Mouse (Mus musculus): Measurements from ENCODE around the gene Shcbp1l.
"Not testable (repeated sequence)": the region's sequence is repeated elsewhere in the genome, so short reads cannot be mapped to it uniquely, and the experiment has no call there.

Gene Shcbp1l

DNA sequence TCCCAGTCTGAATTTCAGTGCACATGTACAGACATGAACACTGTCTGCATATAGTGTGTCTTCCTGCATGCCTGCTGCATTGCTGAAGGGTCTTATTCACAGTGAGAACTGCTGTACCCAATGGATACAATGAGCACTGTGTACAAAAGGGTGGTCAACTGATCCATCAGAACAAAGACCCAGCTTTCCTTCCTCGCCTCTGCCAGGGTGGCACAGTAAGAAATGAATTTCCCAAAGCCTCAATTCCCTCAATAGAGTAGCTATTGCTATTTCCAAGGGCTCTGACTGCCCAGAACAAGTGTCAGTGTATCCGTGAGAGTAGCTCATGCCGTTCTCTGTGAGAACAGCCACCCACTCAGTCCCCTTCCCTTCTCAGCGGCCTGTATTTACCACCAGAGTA is 7.2 kb upstream of the Shcbp1l start:
- not testable (repeated sequence) for DNase-seq (ENCODE audit: low read depth, low spot score)

DNA sequence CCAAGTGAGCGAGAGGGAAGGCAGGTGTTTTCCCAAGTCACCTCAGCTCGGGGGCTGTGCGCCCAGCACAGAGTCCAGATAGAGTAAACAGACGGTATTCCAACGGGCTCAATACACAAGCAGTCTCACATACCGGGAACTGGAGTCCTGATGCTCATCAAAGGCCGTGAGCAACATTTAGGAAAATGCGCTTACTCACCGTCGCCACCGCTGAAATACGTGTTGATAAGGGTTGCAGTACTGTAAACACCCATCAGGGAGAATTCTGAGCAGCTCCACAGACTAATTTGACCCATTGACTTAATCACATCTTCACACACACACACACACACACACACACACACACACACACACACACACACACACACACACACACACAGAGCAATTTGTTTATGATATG is 691 bp upstream of the Shcbp1l start:
- DNase-seq (ENCODE audit: low read depth, low spot score): peak; percentile 51

DNA sequence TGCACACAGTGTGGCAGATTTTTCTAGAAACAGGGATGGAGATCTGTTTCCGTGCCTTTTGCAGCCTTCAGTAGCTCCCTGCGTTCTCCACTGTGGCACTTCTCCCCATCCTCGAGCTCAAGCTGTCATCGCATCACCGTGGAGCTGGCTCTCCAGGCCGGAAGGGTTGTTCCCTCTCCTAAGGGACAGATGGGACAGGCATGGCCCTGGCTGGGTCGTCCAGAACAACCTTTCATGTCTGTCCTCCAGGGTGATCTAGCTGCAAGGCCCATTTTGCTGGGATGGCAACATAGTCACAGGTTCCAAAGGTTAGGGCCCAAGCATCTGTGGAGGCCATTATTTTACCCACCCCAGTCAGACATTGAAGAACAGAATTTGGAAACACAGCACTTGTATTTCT is 6.2 kb downstream of the Shcbp1l start:
- DNase-seq (ENCODE audit: low read depth, low spot score): no peak

DNA sequence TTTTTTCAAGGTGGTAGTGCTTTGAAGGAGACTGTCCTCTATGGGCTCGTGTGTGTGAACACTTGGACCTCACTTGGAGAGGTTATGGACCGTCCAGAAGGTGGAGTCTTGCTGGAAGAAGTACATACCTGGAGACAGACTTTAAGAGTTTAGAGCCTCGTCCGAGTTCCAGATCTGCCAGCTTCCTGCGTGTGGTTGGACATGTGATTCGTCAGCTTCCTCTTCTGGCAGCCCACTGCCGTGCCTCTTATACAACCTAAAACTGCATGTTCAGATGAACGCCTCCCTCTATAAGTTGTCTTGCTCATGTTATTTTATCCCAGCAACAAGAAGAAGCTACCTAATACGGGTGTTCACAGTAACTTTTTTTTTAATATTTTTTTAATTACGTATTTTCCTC is 6.7 kb downstream of the Shcbp1l start:
- no peak for DNase-seq (ENCODE audit: low read depth, low spot score)

DNA sequence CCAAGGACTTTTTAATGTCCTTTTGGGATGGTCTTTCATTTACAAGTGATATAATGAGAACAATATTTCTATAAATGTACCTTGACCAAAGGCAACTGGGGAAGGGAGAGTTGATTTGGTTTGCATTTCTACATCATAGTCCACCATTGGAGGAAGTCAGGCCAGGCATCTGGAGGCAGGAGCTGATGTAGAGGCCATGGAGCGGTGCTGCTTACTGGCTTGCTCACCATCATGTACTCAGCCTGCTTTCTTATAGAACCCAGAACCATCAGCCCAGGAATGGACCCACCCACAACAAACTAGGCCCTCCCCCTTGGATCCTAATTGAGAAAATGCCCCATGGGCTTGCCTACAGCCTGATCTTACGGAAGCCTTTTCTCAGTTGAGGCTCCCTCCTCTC is 7.4 kb downstream of the Shcbp1l start:
- no peak for DNase-seq (ENCODE audit: low read depth, low spot score)

DNA sequence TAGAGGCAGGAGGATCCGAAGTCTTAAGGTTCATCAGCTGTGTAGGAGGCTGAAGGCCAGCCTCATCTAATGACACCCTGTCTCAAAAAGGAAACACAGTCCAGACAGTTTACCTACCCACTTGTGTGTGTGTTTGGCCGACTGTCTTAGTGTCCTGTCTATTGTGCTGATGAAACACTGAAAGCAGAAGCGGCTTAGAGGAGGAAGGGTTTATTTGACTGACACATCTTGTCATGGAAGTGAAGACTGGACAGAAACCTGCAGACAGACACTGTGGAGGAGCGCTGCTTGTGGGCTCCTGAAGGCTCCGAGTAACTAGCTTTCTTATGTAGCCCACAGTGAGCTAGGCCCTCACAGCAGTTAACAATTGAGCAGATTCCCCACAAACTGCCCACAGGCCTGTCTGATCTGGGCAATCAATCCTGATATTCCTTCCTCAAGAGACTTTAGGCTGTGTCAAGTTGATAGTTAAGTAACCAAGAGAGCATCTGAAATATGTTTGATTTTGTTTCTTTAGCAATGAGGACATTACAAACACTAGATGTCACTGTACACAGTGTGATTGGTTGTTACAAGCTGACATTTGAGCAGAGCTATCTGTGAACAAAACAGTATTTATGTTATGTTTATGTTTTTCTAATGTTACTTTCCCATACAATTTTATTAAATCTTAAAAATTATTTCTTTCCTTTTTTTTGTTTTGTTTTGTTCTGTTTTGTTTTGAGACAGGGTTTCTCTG is 9.1 kb downstream of the Shcbp1l start:
- no peak for DNase-seq (ENCODE audit: low read depth, low spot score)

DNA sequence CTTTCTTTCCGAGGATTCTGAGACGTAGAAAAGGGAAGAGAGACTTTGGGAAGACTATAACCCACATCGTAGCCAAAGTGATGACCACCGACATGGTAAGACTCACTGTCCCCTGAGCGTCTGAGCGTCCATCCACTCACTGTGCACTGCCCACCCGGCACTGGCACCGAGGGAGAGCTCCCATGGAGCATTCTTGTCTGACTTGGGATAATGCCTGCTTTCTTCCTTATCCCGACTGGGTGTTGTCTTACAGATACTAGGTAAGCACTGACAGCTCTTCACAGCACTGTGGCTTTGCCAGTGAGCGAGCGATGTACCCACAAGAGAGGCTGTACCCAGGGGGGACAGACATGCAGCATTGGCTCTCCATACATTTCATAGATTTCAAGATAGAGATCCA is 12.6 kb downstream of the Shcbp1l start:
- DNase-seq (ENCODE audit: low read depth, low spot score): no peak

DNA sequence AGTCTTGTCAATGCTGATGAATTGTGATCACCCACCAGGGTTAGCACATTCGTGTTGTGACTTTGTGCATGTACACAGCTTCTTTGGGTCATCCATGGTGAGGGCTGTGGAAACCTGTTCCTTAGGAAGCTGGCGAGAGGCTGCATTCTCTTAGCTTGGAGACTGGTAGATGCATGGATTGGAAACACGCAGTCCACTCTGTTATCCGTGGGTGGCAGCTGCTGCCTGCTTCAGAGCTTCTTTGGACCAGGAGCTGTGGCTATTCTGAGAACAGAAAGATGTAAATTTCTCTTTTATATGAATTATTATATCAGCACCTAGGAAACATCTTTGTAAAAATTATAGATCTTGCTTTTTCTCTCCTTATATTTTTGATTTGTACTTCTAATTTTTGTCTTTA is 15.8 kb downstream of the Shcbp1l start:
- DNase-seq (ENCODE audit: low read depth, low spot score): no peak

DNA sequence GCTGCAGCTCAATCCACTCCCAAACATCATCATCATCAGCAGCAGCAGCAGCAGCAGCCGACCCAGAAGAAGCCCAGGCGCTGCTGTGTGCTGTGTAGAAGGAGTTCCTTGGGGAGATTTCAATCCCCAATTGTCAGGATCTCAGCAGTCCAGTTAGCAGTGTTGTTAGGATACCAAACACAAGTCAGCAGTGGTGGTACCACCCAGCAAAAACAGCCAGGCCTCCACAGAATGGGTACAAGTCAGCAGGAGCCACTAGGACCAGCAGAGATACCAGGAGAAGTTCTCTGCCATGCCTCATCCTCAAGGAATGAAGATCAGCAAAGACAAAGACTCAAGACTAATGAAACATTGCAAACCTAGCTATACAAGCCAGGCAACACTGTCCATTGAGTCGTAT is 16.7 kb downstream of the Shcbp1l start:
- no peak for DNase-seq (ENCODE audit: low read depth, low spot score)

DNA sequence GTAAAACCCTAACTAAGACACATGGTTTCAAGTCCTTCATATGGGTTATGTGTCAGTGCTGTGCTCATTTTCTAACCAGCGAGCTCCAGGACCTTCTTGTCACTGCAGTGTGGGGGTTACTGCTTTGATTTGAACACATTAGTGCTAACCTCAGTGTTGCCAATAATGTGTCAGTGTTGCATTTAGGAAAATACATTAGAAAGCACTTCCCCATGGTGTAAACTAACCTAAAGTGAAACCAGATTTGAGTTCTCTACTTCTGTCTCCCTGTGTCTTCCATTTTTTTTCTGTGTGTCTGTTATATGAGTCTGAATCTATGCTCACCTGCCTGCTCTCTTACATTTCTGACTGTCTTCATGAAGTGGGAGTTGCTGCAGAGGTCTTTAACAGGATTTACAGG is 18.1 kb downstream of the Shcbp1l start:
- no peak for DNase-seq (ENCODE audit: low read depth, low spot score)

DNA sequence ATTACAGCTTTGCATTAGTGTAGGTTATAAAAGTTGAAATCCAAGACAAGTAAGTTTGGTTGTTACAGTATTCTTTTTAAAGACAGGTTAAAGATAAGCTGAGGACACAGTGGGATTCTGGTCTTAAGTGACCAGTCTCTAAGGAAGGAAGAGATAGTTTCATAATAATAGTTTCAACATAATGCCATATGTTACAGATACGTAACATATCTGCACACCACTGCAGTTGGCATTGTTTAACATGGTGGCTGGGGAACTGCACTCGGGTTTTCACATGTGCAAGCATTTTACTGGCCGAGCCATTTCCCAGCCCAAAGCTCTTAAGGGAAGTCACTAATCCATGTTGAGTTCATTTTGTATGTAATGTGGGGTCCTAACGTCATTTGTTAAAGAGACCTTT is 18.7 kb downstream of the Shcbp1l start:
- DNase-seq (ENCODE audit: low read depth, low spot score): no peak

DNA sequence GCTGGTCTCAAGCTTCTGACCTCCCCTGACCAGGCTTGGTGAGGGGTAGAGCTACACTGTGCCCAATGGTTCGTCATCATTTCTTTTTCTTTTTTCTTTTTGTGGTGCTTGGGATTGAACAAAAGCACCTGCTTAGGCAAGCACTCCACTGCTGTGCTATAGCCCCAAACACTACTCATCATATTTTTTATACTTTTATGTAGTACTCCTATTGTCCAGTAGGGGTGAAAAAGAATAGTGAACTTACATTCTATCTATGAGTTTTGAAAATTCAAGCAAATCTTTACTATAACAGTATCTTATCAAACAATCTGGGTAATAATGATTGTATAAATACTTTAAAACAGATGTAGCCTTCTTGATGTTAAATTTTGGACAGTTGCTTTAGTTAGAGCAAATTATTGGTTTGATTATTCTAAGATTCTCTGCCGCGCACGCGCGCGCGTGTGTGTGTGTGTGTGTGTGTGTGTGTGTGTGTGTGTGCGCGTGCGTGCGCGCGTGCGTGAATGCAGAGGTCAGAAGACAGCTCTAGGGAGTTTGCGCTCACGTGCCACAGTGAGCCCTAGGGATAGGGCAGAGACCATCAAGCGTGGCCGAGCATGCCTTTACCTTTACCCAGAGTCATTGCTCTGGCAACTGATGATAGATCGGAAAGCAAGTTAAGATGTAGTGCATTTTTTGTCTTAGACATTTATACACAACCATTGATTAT is 21.3 kb downstream of the Shcbp1l start:
- no peak for DNase-seq (ENCODE audit: low read depth, low spot score)

DNA sequence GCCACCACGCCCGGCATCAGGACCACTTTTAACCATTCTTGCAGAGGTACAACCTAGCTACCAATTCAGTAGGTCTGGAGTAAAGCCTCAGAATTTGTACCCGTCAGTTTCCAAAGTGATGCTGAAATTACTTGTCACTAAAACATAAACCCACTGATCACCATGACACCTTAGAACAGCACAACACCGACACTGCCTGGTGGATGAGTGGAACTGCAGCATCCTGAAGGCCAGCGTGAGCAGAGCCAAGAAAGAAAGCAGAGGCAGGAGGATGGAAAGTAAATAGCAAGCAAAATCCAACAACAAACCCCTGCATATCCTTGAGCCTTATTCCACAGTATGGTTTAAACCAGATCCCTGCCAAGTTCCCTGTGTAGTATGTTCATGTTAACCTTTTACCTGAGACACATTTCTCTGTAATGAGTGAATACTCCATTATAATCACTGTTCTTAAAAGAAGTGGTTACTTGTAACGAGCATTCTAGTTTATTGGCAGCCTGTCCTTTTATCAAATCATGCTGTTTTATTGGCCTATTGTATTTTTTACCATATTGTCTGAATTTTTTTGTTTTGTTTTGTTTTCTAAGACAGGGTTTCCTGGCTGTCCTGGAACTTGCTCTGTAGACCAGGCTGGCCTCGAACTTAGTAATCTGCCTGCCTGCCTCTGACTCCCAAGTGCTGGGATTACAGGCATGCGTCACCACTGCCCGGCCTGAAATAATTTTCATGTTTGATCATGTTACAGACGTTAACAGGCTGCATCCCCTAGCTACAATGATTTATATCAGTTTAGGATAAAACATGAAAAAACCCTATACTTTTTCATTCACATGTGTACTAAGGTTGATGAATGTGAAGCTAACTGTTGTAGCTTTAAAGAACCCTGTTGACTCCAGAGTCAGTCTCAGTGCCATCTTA is 26.5 kb downstream of the Shcbp1l start:
- peak; percentile 44 for DNase-seq (ENCODE audit: low read depth, low spot score)

DNA sequence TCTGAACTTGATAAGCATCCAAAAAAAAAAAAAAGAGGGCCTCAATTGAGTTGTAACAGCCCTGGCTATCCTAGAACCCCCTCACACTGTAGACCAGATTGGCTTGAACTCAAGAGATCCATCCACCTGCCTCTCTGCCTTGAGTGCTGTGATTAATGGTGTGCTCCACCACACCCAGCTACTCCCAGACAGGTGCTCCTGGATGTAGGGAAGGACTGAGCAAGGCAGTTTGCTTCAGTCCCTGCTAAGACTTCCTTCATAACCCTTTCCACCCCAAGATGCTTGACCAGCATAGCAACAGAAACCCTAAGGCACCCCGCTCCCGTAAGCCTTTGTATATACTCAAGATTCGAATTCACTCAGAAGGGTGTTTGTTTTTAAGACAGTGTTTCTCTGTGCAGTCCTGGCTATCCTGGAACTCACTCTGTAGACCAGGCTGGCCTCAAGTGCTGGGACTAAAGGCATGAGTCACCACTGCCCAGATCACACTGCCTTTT is 28.2 kb downstream of the Shcbp1l start:
- no peak for DNase-seq (ENCODE audit: low read depth, low spot score)

DNA sequence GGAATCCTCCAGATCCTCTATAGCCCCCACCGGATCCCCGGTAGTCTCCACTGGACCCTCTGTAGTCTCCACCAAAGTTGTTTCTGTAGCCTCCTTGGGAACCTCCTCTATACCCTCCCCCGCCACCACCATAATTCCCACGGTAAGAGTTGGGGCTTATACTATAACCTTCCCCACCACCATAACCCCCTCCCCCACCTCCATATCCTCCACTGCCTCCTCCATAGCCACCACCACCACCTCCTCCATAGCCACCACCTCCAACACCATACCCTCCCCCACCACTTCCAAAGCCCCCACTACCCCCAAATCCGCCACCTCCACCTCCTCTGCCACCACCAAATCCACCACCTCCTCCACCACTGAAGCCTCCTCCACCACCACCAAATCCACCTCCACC is 31.2 kb downstream of the Shcbp1l start:
- DNase-seq (ENCODE audit: low read depth, low spot score): no peak

DNA sequence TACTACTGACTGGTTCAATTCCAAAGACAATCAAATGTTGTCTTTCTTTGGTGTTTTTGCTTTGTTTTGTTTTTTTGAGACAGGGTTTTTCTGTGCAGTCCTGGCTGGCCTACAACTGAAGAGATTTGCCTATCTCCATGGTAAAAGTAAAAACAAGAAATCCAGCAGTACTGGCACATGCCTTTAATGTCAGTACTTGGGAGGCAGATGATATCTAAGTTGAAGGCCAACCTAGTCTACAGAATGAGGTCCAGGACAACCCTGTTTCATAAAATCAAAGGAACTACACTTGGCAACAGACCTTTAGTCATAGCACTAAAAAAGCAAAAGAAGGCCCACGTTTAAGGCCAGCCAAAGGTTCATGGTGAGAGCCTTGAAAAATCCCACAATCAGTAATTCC is 36.8 kb downstream of the Shcbp1l start:
- no peak for DNase-seq (ENCODE audit: low read depth, low spot score)

DNA sequence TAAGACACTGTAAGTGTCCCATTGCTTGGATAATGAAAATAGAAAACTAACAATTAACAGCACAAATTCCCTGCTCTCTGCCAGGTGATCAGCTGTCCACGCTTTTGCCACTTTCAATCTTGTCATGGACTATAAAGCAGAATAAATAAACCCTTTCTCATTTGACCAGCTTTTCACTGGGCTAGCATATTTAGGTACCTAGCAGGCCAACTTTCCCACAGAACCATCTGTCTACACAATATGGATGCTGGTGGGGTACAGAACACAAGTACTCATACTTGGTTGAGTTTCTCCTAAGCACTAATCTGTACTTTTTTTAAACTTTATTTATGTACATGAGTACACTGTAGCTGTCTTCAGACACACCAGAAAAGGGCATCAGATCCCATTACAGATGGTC is 54.3 kb downstream of the Shcbp1l start:
- DNase-seq (ENCODE audit: low read depth, low spot score): no peak

DNA sequence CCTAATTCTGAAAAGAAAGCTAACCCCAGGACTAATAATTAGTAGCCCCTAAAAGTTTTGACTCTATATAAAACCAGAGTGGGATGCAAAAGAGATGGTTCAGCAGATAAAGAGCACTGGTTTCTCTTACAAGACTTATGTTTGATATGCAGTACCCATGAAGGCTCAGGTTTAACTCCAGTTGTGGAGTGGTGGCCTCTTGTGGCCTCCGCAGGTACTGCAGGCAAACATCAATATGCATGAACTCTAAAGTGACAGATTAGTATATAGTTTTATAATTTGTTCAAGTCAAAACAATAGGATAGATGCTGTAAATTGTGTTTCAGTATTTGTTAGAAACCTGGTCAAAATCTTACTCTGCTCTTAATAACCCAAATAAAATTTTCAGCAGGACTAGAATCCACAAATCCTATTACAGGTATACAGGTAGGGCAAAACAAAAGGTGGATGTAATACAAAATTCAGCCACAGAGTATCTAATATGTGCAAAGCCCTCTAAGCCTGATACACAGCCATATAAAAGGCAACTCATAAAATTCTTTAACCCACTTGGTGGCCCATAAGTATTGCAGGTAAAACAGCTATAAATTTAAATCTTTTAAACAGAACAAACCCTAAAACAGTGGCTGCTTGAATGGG is 55.5 kb downstream of the Shcbp1l start:
- DNase-seq (ENCODE audit: low read depth, low spot score): peak; percentile 74

DNA sequence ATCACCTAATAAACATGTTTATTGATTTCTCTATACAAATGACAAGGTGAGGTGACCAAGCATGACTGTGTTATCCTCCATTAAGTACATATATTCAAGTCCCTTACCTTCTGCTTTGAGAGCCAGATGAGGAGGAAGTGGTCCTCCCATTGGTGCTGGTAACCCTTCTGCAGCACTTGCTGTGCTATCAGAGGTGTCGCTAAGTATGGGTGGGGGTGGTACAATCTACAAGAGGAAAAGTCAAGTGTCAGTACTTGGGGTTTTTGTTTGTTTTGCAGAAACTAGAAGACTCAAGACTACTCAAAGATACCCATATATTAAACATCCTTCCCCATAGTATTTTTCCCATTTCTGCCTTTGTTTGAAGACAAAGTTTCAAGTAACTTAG is 56.1 kb downstream of the Shcbp1l start:
- DNase-seq (ENCODE audit: low read depth, low spot score): no peak

DNA sequence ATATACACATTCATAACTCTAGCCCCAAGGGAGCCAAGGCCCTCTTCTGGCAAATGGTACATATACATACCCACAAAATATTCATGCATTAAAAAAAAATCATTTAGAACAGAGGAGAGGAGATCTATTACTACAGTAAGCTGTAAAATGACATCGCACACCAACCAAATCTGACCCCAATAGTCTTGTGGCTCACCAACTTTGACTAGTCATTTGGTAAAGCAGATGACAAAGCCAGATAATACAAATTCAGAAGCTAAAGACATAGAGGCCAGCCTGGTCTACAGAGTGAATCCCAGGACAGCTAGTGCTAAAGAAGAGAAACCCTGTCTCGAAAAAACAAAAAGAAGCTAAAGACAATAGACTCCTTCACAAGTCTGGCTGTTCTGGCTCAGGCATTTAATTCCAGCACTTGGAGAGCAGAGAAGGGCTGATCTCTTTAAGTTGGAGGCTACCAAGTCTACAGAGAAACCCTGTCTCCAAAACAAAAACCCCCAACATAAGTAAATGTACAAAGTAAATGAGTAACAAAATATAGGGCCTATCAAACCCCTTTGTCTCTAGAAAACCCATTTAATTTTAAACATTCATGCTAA is 60.3 kb downstream of the Shcbp1l start:
- peak; percentile 17 for DNase-seq (ENCODE audit: low read depth, low spot score)

DNA sequence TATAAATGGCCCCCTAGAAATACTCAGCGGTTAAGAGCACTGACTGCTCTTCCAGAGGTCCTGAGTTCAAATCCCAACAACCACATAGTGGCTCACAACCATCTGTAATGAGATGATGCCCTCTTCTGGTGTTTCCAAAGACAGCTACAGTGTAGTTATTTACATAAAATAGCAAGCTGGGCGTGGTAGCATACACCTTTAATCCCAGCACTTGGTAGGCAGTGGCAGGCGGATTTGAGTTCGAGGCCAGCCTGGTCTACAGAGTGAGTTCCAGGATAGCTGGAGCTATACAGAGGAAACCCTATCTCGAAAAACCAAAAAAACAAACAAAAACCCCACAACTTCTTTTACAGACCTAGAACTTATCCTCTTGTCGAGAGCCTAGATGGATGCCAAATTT is 61.2 kb downstream of the Shcbp1l start:
- peak; percentile 8 for DNase-seq (ENCODE audit: low read depth, low spot score)
